Mouse (Mus musculus): ENCODE results near the gene Gm10972. TPM values are rescaled to one million over a fixed set of nuclear protein-coding genes. Genes with fewer than 3 reads are reported as not detected.
A peak's percentile ranks its signal among the peaks of the same experiment; 100 is the strongest.
"Not testable (repeated sequence)": the region's sequence is repeated elsewhere in the genome, so short reads cannot be mapped to it uniquely, and the experiment has no call there.

Gm10972 gene
- total RNA-seq, 2 experiments from 2014 or later = not detected

- DNase-seq (ENCODE audit: low spot score in 2 of 2) = not testable (repeated sequence)
These were observed 15.2 kb downstream of the Gm10972 start for GRCm38 (mm10) chr3:94657852-94658739.

GRCm38 (mm10) chr3:94658740-94659095 lies 15.8 kb downstream of the Gm10972 start, which contains the start of gene Tuft1:
Gene Tuft1, minus strand, starts transcription at chr3:94658872.
- peak; percentile 77 to 81 for DNase-seq (ENCODE audit: low spot score in 2 of 2)

DNA sequence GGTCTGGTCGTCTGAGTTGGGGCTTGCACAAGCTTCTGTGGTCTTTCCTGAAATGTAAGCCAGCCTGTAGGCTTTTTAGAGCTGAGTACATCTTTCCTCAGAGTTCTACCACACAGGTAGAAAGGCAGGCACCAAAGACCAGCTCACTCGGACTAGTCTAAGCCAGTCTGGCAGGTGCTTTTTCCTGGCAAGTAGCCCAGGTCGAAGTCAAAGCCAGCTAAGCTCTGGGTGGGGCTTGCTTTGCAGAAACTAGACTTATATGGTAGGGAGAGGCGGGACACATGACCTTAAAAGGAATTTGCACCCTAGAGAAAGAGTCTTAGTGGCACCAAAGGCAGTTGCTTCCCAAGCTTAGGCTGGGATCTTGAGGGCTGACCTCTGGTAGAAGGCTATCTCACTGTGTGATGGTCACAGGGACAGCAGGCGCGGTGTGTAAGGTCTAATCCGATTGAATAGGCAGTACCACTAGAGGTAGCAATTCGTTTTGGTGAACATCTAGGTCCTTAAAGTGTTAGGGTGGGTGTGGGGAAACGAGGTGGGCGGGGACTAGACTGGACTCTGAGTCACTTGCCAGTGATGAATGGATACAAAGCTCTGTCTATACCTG lies 16.3 kb downstream of the Gm10972 start:
- not testable (repeated sequence) for DNase-seq (ENCODE audit: low spot score in 2 of 2)

DNA sequence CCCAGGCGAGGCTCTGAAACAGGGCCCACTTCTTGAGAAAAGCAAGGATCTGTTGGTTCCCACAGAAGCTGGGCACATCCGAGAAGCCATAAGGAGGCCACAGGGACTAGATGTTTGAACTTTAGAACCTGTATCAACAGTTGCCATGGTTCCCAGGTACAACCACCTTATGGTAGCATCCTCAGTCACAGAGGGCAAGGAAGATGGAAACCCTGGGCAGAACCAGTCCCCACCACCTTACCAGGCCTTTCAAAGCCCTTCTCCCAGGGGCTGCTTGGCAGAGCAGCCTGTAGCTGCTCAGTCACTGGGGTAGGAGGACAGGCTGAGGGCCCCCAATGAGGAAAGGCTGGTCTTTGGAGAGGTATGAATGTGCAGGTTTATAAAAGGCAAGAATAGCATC lies 17.9 kb downstream of the Gm10972 start:
- DNase-seq (ENCODE audit: low spot score in 2 of 2) = not testable (repeated sequence)

GRCm38 (mm10) chr3:94665060-94665802 lies 22.3 kb downstream of the Gm10972 start:
- DNase-seq (ENCODE audit: low spot score in 2 of 2) = not testable (repeated sequence)

- DNase-seq (ENCODE audit: low spot score in 2 of 2) = not testable (repeated sequence)
These were observed 23.0 kb downstream of the Gm10972 start for GRCm38 (mm10) chr3:94665896-94666295.

GRCm38 (mm10) chr3:94675101-94675500 lies 32.2 kb downstream of the Gm10972 start:
- not testable (repeated sequence) for DNase-seq (ENCODE audit: low spot score in 2 of 2)

- DNase-seq (ENCODE audit: low spot score in 2 of 2) = no peak
These were observed 36.5 kb downstream of the Gm10972 start for GRCm38 (mm10) chr3:94679351-94679841.

DNA sequence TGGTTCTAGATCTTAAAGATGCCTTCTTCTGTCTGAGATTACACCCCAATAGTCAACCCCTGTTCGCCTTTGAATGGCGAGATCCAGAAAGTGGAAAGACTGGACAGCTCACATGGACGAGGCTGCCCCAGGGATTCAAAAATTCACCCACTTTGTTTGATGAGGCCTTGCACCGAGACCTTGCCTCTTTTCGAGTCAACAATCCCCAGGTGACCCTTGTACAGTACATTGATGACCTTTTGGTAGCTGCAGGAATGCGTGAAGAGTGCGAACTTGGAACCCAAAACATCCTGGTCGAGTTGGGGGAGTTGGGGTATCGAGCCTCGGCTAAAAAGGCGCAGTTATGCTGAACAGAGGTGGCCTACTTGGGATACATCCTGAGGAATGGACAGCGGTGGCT lies 37.1 kb downstream of the Gm10972 start:
- not testable (repeated sequence) for DNase-seq (ENCODE audit: low spot score in 2 of 2)

DNA sequence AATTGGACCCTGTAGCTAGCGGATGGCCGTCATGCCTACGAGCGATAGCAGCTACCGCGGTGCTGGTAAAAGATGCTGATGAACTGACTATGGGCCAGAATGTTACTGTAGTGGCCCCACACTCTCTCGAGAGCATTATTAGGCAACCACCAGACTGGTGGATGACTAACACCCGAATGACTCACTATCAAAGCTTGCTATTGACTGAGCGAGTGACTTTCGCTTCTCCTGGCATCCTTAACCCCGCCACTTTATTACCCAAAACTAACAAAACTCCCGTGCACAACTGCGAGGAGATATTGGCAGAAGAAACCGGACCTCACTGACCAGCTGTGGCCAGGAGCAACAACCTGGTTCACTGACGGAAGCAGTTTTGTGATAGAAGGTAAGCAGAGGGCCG lies 37.9 kb downstream of the Gm10972 start:
- DNase-seq (ENCODE audit: low spot score in 2 of 2) = no peak

- no peak for DNase-seq (ENCODE audit: low spot score in 2 of 2)
These were observed 40.7 kb downstream of the Gm10972 start for GRCm38 (mm10) chr3:94683646-94684045.

GRCm38 (mm10) chr3:94685989-94686772 lies 43.3 kb downstream of the Gm10972 start:
- DNase-seq (ENCODE audit: low spot score in 2 of 2) = not testable (repeated sequence)

DNA sequence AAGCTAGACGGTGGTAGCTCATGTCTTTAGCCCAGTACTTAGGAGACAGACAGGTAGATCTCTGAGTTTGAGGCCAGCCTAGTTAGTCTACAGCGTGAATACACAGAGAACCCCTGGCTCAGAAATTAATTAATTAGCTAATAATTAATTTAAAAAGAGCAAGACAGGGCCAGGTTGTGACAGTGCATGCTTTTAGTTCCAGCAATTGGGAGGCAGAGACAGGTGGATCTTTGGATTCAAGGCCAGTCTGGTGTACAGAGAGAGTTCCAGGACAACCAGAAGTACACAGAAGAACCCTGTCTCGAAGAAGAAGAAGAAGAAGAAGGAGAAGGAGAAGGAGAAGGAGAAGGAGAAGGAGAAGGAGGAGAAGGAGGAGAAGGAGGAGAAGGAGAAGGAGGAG lies 45.8 kb downstream of the Gm10972 start:
- DNase-seq (ENCODE audit: low spot score in 2 of 2) = not testable (repeated sequence)

DNA sequence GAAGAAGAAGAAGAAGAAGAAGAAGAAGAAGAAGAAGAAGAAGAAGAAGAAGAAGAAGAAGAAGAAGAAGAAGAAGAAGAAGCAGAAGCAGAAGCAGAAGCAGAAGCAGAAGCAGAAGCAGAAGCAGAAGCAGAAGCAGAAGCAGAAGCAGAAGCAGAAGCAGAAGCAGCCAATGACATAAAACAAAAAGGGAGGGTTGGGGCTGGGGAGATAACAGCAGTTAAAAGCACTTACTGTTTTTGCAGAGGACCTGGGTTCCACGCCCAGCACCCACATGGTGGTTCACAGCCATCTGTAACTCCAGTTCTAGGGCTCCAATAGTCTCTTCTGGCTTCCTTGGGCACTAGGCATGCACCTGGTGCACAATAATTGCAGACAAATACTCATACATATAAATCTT lies 46.3 kb downstream of the Gm10972 start:
- DNase-seq (ENCODE audit: low spot score in 2 of 2) = not testable (repeated sequence)

DNA sequence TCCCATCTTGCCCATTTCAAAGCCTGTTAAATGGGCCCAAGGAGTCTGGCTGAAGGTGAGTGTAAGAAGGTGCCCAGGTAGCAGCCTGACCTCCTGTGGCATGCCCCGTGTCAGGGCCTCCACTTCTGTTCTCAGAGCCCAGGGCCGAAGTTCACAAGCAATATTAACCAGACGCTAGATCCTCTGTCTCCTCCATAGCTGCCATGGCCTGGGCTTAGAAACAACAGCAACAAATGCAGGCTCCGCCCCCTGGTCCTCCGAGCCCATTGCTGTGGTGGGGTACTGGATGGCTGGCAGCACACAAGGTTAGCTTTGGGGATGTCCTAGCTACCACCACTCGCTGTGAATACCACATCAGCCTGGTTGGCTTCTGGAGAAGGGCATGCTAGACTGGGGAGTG lies 47.2 kb downstream of the Gm10972 start:
- DNase-seq (ENCODE audit: low spot score in 2 of 2) = not testable (repeated sequence)

- no peak for DNase-seq (ENCODE audit: low spot score in 2 of 2)
These were observed 47.8 kb downstream of the Gm10972 start for GRCm38 (mm10) chr3:94690616-94691247.

- DNase-seq (ENCODE audit: low spot score in 2 of 2) = not testable (repeated sequence)
These were observed 48.8 kb downstream of the Gm10972 start for GRCm38 (mm10) chr3:94691694-94692093.

Measured in adrenal gland, adult 18-20 months (tissue).